Mouse (Mus musculus): ENCODE results near the gene Gm10436. TPM values are rescaled to one million over a fixed set of nuclear protein-coding genes. Genes with fewer than 3 reads are reported as not detected.
"Not testable (repeated sequence)": the region's sequence is repeated elsewhere in the genome, so short reads cannot be mapped to it uniquely, and the experiment has no call there.

Gm10436 gene
- not detected in 2 replicates for polyA plus RNA-seq (2014; fragmentation: Nextera tagmentation; extraction: Ambion mirVana)

- H3K4me1 ChIP-seq (ENCODE audit: control insufficient read depth, insufficient read depth, low read length); H3K9ac ChIP-seq (ENCODE audit: low read depth, low read length); H3K27ac ChIP-seq (ENCODE audit: low read depth, low read length); H3K4me3 ChIP-seq (ENCODE audit: low read depth, low read length); H3K27me3 ChIP-seq (ENCODE audit: control insufficient read depth, insufficient read depth, low read length); H3K9me3 ChIP-seq (replicated peaks; ENCODE audit: control insufficient read depth, low read length); ATAC-seq (replicated peaks; ENCODE audit: insufficient number of reproducible peaks, low FRiP score, low TSS enrichment); H3K4me2 ChIP-seq; H3K36me3 ChIP-seq (ENCODE audit: control insufficient read depth, insufficient read depth, low read length): not testable (repeated sequence)
- WGBS (ENCODE audit: insufficient replicate concordance) = 52% methylated on average over 1 of the region's 1 CpGs
Observed at GRCm38 (mm10) chr12:88182008-88182407, at the start of gene Gm10436. TSS of gene Gm10436 (minus strand) at chr12:88182108.

- Histone ChIP-seq H3K4me3 (ENCODE audit: low read depth, low read length) (no peak overlapping the region), H3K36me3 (ENCODE audit: control insufficient read depth, insufficient read depth, low read length) (no peaks in the 10 kb centered on the region), H3K27me3 (ENCODE audit: control insufficient read depth, insufficient read depth, low read length) (no peaks in the 10 kb centered on the region), H3K9me3 (replicated peaks; ENCODE audit: control insufficient read depth, low read length) (no peaks in the 10 kb centered on the region), H3K4me1 (ENCODE audit: control insufficient read depth, insufficient read depth, low read length) (no peaks in the 10 kb centered on the region), H3K9ac (ENCODE audit: low read depth, low read length) (no peak overlapping the region), H3K4me2 (no peak overlapping the region), H3K27ac (ENCODE audit: low read depth, low read length) (no peak overlapping the region)
- 80% methylated on average over 3 of the region's 3 CpGs for WGBS (ENCODE audit: insufficient replicate concordance)
- no peak for ATAC-seq (replicated peaks; ENCODE audit: insufficient number of reproducible peaks, low FRiP score, low TSS enrichment)
Observed at GRCm38 (mm10) chr12:88219445-88219844, 37.5 kb upstream of the Gm10436 start.

GRCm38 (mm10) chr12:88218059-88218458 lies 36.2 kb upstream of the Gm10436 start:
- not testable (repeated sequence) for ATAC-seq (replicated peaks; ENCODE audit: insufficient number of reproducible peaks, low FRiP score, low TSS enrichment); H3K9me3 ChIP-seq (replicated peaks; ENCODE audit: control insufficient read depth, low read length); H3K27me3 ChIP-seq (ENCODE audit: control insufficient read depth, insufficient read depth, low read length); H3K4me2 ChIP-seq; H3K36me3 ChIP-seq (ENCODE audit: control insufficient read depth, insufficient read depth, low read length); H3K27ac ChIP-seq (ENCODE audit: low read depth, low read length); H3K4me3 ChIP-seq (ENCODE audit: low read depth, low read length); H3K9ac ChIP-seq (ENCODE audit: low read depth, low read length); H3K4me1 ChIP-seq (ENCODE audit: control insufficient read depth, insufficient read depth, low read length)

GRCm38 (mm10) chr12:88214641-88215040 lies 32.7 kb upstream of the Gm10436 start:
- 84% methylated on average over 12 of the region's 12 CpGs for WGBS (ENCODE audit: insufficient replicate concordance)
- no peak for ATAC-seq (replicated peaks; ENCODE audit: insufficient number of reproducible peaks, low FRiP score, low TSS enrichment)
- no peak overlapping the region for H3K27ac ChIP-seq (ENCODE audit: low read depth, low read length)

GRCm38 (mm10) chr12:88211458-88211857 lies 29.6 kb upstream of the Gm10436 start:
- 78% methylated on average over 9 of the region's 9 CpGs for WGBS (ENCODE audit: insufficient replicate concordance)

More at GRCm38 (mm10) chr12:88214641-88215040, 32.7 kb upstream of the Gm10436 start:
- H3K9ac ChIP-seq (ENCODE audit: low read depth, low read length) = no peak overlapping the region
- no peak overlapping the region for H3K4me3 ChIP-seq (ENCODE audit: low read depth, low read length)
- H3K36me3 ChIP-seq (ENCODE audit: control insufficient read depth, insufficient read depth, low read length) = no peaks in the 10 kb centered on the region
- H3K9me3 ChIP-seq (replicated peaks; ENCODE audit: control insufficient read depth, low read length) = no peaks in the 10 kb centered on the region
- H3K4me2 ChIP-seq = no peak overlapping the region
- no peaks in the 10 kb centered on the region for H3K27me3 ChIP-seq (ENCODE audit: control insufficient read depth, insufficient read depth, low read length)
- no peaks in the 10 kb centered on the region for H3K4me1 ChIP-seq (ENCODE audit: control insufficient read depth, insufficient read depth, low read length)

GRCm38 (mm10) chr12:88202856-88203255 lies 20.9 kb upstream of the Gm10436 start:
- 80% methylated on average over 2 of the region's 2 CpGs for WGBS (ENCODE audit: insufficient replicate concordance)
- H3K4me1 ChIP-seq (ENCODE audit: control insufficient read depth, insufficient read depth, low read length) = no peaks in the 10 kb centered on the region
- H3K36me3 ChIP-seq (ENCODE audit: control insufficient read depth, insufficient read depth, low read length) = no peaks in the 10 kb centered on the region
- H3K9ac ChIP-seq (ENCODE audit: low read depth, low read length) = no peak overlapping the region
- no peaks in the 10 kb centered on the region for H3K27me3 ChIP-seq (ENCODE audit: control insufficient read depth, insufficient read depth, low read length)
- no peak overlapping the region for H3K4me2 ChIP-seq
- H3K4me3 ChIP-seq (ENCODE audit: low read depth, low read length) = no peak overlapping the region
- no peak overlapping the region for H3K27ac ChIP-seq (ENCODE audit: low read depth, low read length)
- H3K9me3 ChIP-seq (replicated peaks; ENCODE audit: control insufficient read depth, low read length) = no peaks in the 10 kb centered on the region
- ATAC-seq (replicated peaks; ENCODE audit: insufficient number of reproducible peaks, low FRiP score, low TSS enrichment) = no peak

More at GRCm38 (mm10) chr12:88211458-88211857, 29.6 kb upstream of the Gm10436 start:
- not testable (repeated sequence) for H3K4me3 ChIP-seq (ENCODE audit: low read depth, low read length); H3K4me1 ChIP-seq (ENCODE audit: control insufficient read depth, insufficient read depth, low read length); H3K9me3 ChIP-seq (replicated peaks; ENCODE audit: control insufficient read depth, low read length); H3K36me3 ChIP-seq (ENCODE audit: control insufficient read depth, insufficient read depth, low read length); ATAC-seq (replicated peaks; ENCODE audit: insufficient number of reproducible peaks, low FRiP score, low TSS enrichment); H3K4me2 ChIP-seq; H3K27ac ChIP-seq (ENCODE audit: low read depth, low read length); H3K9ac ChIP-seq (ENCODE audit: low read depth, low read length); H3K27me3 ChIP-seq (ENCODE audit: control insufficient read depth, insufficient read depth, low read length)

Other genes with a start within 250 kb of the Gm10436 start
- gene Gm2042, start 228.0 kb downstream of the Gm10436 start, polyA plus RNA-seq (2014; fragmentation: Nextera tagmentation; extraction: Ambion mirVana) = not detected in 2 replicates
- not detected in 2 replicates for gene Gm2075, start 170.3 kb downstream of the Gm10436 start, polyA plus RNA-seq (2014; fragmentation: Nextera tagmentation; extraction: Ambion mirVana)
- not detected in 2 replicates for gene Gm6803, start 163.3 kb downstream of the Gm10436 start, polyA plus RNA-seq (2014; fragmentation: Nextera tagmentation; extraction: Ambion mirVana)
- gene Gm2056, start 155.1 kb downstream of the Gm10436 start, polyA plus RNA-seq (2014; fragmentation: Nextera tagmentation; extraction: Ambion mirVana) = not detected in 2 replicates
- not detected in 2 replicates for gene Gm16368, start 98.4 kb downstream of the Gm10436 start, polyA plus RNA-seq (2014; fragmentation: Nextera tagmentation; extraction: Ambion mirVana)
- gene Gm8332, start 68.0 kb upstream of the Gm10436 start, polyA plus RNA-seq (2014; fragmentation: Nextera tagmentation; extraction: Ambion mirVana) = not detected in 2 replicates
- not detected in 2 replicates for gene Gm5662, start 92.4 kb upstream of the Gm10436 start, polyA plus RNA-seq (2014; fragmentation: Nextera tagmentation; extraction: Ambion mirVana)
- not detected in 2 replicates for gene Gm5039, start 141.9 kb upstream of the Gm10436 start, polyA plus RNA-seq (2014; fragmentation: Nextera tagmentation; extraction: Ambion mirVana)
- gene Adck1, start 178.4 kb upstream of the Gm10436 start, polyA plus RNA-seq (2014; fragmentation: Nextera tagmentation; extraction: Ambion mirVana) = 9.6 and 13.6 TPM in 2 replicates